Comparison of ENCODE assay signal across 25 mouse cellular contexts in the genomic region with DNA sequence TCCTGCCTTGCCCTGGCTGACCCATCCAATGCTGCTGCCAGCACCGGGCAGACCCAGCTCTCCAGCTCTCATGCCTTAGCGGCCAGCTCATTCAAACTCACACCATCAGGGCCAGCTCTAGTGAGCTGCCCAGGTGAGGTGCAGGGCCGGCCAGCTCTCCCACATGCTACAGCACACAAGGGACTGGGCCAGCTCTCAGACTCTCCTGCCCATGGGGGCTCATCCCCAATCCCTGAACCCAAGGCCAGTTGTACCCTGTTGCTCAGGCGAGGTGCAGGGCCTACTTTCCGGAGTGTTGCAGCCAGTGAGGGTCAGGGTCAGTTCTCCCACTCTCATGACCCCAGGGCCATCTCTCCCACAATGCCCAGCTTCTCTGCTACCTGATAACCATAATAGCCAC. TPM values are rescaled to one million over a fixed set of nuclear protein-coding genes. Genes with fewer than 3 reads are reported as not detected.
A peak's percentile ranks its signal among the peaks of the same experiment; 100 is the strongest.
DNase-seq lines count a peak whose midpoint lies in the region; ATAC-seq lines count a peak whose summit lies in the region.
"Had no signal": no experiment of that assay in that cellular context is flagged by ENCODE, and none has a peak within 500 bp of the region (broad histone marks: within the 10 kb centered on the region; RNA-seq: fewer than 3 reads in every experiment).

No protein-coding gene starts in this region.

- H3K36me3 ChIP-seq in kidney, embryonic 15.5 days = no peaks in the 10 kb centered on the region
- no peaks in the 10 kb centered on the region for H3K36me3 ChIP-seq in embryonic facial prominence, embryonic 10.5 days (replicated peaks)
- H3K36me3 ChIP-seq: forebrain, embryonic 10.5 days; heart, embryonic 12.5 days; heart, embryonic 15.5 days; hindbrain, embryonic 12.5 days; hindbrain, embryonic 15.5 days had no signal

- no peaks in the 10 kb centered on the region for H3K27me3 ChIP-seq in kidney, embryonic 15.5 days
- no peaks in the 10 kb centered on the region for H3K27me3 ChIP-seq in embryonic facial prominence, embryonic 10.5 days (replicated peaks; ENCODE audit: low read depth, poor library complexity, severe bottlenecking)
- H3K27me3 ChIP-seq: forebrain, embryonic 13.5 days; heart, embryonic 12.5 days; heart, embryonic 15.5 days; hindbrain, embryonic 12.5 days; hindbrain, embryonic 15.5 days; Patski had no signal

- H3K9ac ChIP-seq in kidney, embryonic 15.5 days = no peak overlapping the region
- H3K9ac ChIP-seq: forebrain, embryonic 13.5 days; heart, embryonic 12.5 days; heart, embryonic 15.5 days; hindbrain, embryonic 12.5 days; hindbrain, embryonic 15.5 days had no signal

- 66% methylated on average over 5 of the region's 5 CpGs for WGBS in kidney, embryonic 15.5 days
- WGBS in embryonic facial prominence, embryonic 10.5 days = 84% methylated on average over 5 of the region's 5 CpGs

- intact Hi-C loops in heart, postnatal 10 days (cut with DNase I) = no loop called here

- no peak overlapping the region for H3K4me3 ChIP-seq in kidney, embryonic 15.5 days (replicated peaks)
- no peak overlapping the region for H3K4me3 ChIP-seq in embryonic facial prominence, embryonic 10.5 days
- H3K4me3 ChIP-seq: forebrain, embryonic 10.5 days; forebrain, embryonic 13.5 days; heart, embryonic 12.5 days; heart, embryonic 15.5 days; hindbrain, embryonic 12.5 days; hindbrain, embryonic 15.5 days had no signal

- H3K4me2 ChIP-seq in kidney, embryonic 15.5 days = no peak overlapping the region
- H3K4me2 ChIP-seq: forebrain, embryonic 13.5 days; heart, embryonic 12.5 days; heart, embryonic 15.5 days; hindbrain, embryonic 12.5 days; hindbrain, embryonic 15.5 days had no signal

- peaks cover 19% of the 10 kb centered on the region for H3K4me1 ChIP-seq in kidney, embryonic 15.5 days
- peaks cover 27% of the 10 kb centered on the region for H3K4me1 ChIP-seq in embryonic facial prominence, embryonic 10.5 days
- H3K4me1 ChIP-seq: forebrain, embryonic 13.5 days; heart, embryonic 12.5 days; heart, embryonic 15.5 days; hindbrain, embryonic 15.5 days had no signal

- 0 out of 2 replicates have a peak overlapping the region, but pooled peaks have one; percentile 29 for H3K27ac ChIP-seq in kidney, embryonic 15.5 days
- peak overlapping the region; percentile 19; the same call in 1 of the 2 replicates for H3K27ac ChIP-seq in embryonic facial prominence, embryonic 10.5 days (replicated peaks)
- H3K27ac ChIP-seq: forebrain, embryonic 10.5 days; forebrain, embryonic 13.5 days; heart, embryonic 15.5 days; hindbrain, embryonic 12.5 days; hindbrain, embryonic 15.5 days had no signal

- ATAC-seq in kidney, embryonic 15.5 days (replicated peaks; ENCODE audit: low FRiP score) = peak; percentile 27; the same call in 1 of the 2 replicates
- ATAC-seq in monocyte, adult 5-6 weeks (replicated peaks; ENCODE audit: insufficient number of reproducible peaks, low FRiP score, low TSS enrichment, poor library complexity, severe bottlenecking) = 0 out of 2 replicates have a peak, but pooled peaks have one; percentile 35
- ATAC-seq: forebrain, embryonic 13.5 days; forebrain, embryonic 16.5 days; Patski had no signal

- DNase-seq in heart, adult 11 months = peak; percentile 87
- DNase-seq in heart, postnatal 10 days = no peak
- DNase-seq in kidney, postnatal 14 days = no peak
- no peak for DNase-seq in embryonic facial prominence, embryonic 10.5 days (ENCODE audit: low spot score)
- DNase-seq in heart, adult 9 months (ENCODE audit: low spot score in 2 of 2) = no peak
- no peak for DNase-seq in MN1 (ENCODE audit: low spot score)
- DNase-seq: adrenal gland, postnatal 10 days; adrenal gland, postnatal 36 days; cerebellum, adult 18-20 months; cerebellum, adult 9-10 months; cerebellum, postnatal 14 days; gastrocnemius, postnatal 10 days; gastrocnemius, postnatal 36 days; heart, postnatal 14 days; heart, postnatal 4 days had no signal

- H3K9me3 ChIP-seq in kidney, embryonic 15.5 days (replicated peaks) = no peaks in the 10 kb centered on the region
- no peaks in the 10 kb centered on the region for H3K9me3 ChIP-seq in embryonic facial prominence, embryonic 10.5 days
- H3K9me3 ChIP-seq: forebrain, embryonic 10.5 days; forebrain, embryonic 13.5 days; heart, embryonic 12.5 days; heart, embryonic 15.5 days; hindbrain, embryonic 12.5 days; hindbrain, embryonic 15.5 days had no signal

RNA-seq across cellular contexts. Expression of gene Ppp4r2, which starts 54.8 kb away (rescaled TPM):
- total RNA-seq in heart, postnatal 10 days (2021) = 10 to 100 TPM; 56.5 to 62.8 TPM
- 21.5 and 22.6 TPM in 2 replicates for polyA plus RNA-seq in kidney, embryonic 15.5 days (2015; fragmentation: Nextera tagmentation; extraction: Ambion mirVana)
- 22.6 and 23.9 TPM in 2 replicates for polyA plus RNA-seq in embryonic facial prominence, embryonic 10.5 days (2016; fragmentation: Nextera tagmentation; extraction: Ambion mirVana)
- total RNA-seq in monocyte, adult 5-6 weeks (2017) = 121 to 148 TPM (median 146 TPM) in 3 replicates
